Mouse (Mus musculus): ENCODE measurements around the gene Slc6a16. TPM values are rescaled to one million over a fixed set of nuclear protein-coding genes. Genes with fewer than 3 reads are reported as not detected.

The Slc6a16 gene
- 0.05 TPM in 1 of 2 replicates, not detected in the other for polyA plus RNA-seq (2012; rRNA removed)

GRCm38 (mm10) chr7:45240633-45241388 is at the start of gene Slc6a16:
Gene Slc6a16, plus strand, starts transcription at chr7:45241085.
- no peaks in the 10 kb centered on the region for H3K4me1 ChIP-seq (ENCODE audit: control insufficient read depth, insufficient read depth, low read length)
- peak; percentile 58 for DNase-seq
- no peak within 1 kb of the TSS for H3K27ac ChIP-seq (ENCODE audit: insufficient read depth, low read depth, low read length)
- TF ChIP-seq CTCF (conservative IDR thresholded peaks at IDR 0.05; ENCODE audit: insufficient read depth, insufficient read length, low read depth, low read length): no peak
- WGBS: 34% methylated on average over 53 of the region's 53 CpGs
- H3K4me3 ChIP-seq (ENCODE audit: insufficient read depth, low read depth, low read length): no peak within 1 kb of the TSS
- no peaks in the 10 kb centered on the region for H3K36me3 ChIP-seq (ENCODE audit: control insufficient read depth, insufficient read depth, low read length)
- H3K27me3 ChIP-seq (replicated peaks; ENCODE audit: control insufficient read depth, insufficient read depth, low read length): no peaks in the 10 kb centered on the region

GRCm38 (mm10) chr7:45191161-45191560 is 49.7 kb upstream of the Slc6a16 start:
- Histone ChIP-seq H3K27ac (ENCODE audit: insufficient read depth, low read depth, low read length) (no peak overlapping the region), H3K27me3 (replicated peaks; ENCODE audit: control insufficient read depth, insufficient read depth, low read length) (no peaks in the 10 kb centered on the region)

GRCm38 (mm10) chr7:45191803-45192363 is 49.0 kb upstream of the Slc6a16 start:
- H3K27ac ChIP-seq (ENCODE audit: insufficient read depth, low read depth, low read length): no peak overlapping the region
- no peak overlapping the region for H3K4me3 ChIP-seq (ENCODE audit: insufficient read depth, low read depth, low read length)
- no peaks in the 10 kb centered on the region for H3K4me1 ChIP-seq (ENCODE audit: control insufficient read depth, insufficient read depth, low read length)
- no peaks in the 10 kb centered on the region for H3K27me3 ChIP-seq (replicated peaks; ENCODE audit: control insufficient read depth, insufficient read depth, low read length)
- TF ChIP-seq POLR2A (IDR thresholded peaks at IDR 0.05; ENCODE audit: low read depth, low read length): no peak
- no peak for TF ChIP-seq CTCF (conservative IDR thresholded peaks at IDR 0.05; ENCODE audit: insufficient read depth, insufficient read length, low read depth, low read length)
- WGBS: 33% methylated on average over 8 of the region's 8 CpGs
- DNase-seq: no peak
- no peaks in the 10 kb centered on the region for H3K36me3 ChIP-seq (ENCODE audit: control insufficient read depth, insufficient read depth, low read length)

More at GRCm38 (mm10) chr7:45191161-45191560, 49.7 kb upstream of the Slc6a16 start:
- no peak for TF ChIP-seq POLR2A (IDR thresholded peaks at IDR 0.05; ENCODE audit: low read depth, low read length)
- no peak for TF ChIP-seq CTCF (conservative IDR thresholded peaks at IDR 0.05; ENCODE audit: insufficient read depth, insufficient read length, low read depth, low read length)
- no peak for DNase-seq
- Histone ChIP-seq H3K4me1 (ENCODE audit: control insufficient read depth, insufficient read depth, low read length) (no peaks in the 10 kb centered on the region), H3K36me3 (ENCODE audit: control insufficient read depth, insufficient read depth, low read length) (no peaks in the 10 kb centered on the region), H3K4me3 (ENCODE audit: insufficient read depth, low read depth, low read length) (no peak overlapping the region)
- WGBS: 72% methylated on average over 2 of the region's 2 CpGs

GRCm38 (mm10) chr7:45192585-45193310 is 48.1 kb upstream of the Slc6a16 start:
- H3K36me3 ChIP-seq (ENCODE audit: control insufficient read depth, insufficient read depth, low read length): no peaks in the 10 kb centered on the region
- 82% methylated on average over 7 of the region's 7 CpGs for WGBS
- no peak for DNase-seq
- no peak overlapping the region for H3K4me3 ChIP-seq (ENCODE audit: insufficient read depth, low read depth, low read length)
- H3K4me1 ChIP-seq (ENCODE audit: control insufficient read depth, insufficient read depth, low read length): no peaks in the 10 kb centered on the region
- TF ChIP-seq POLR2A (IDR thresholded peaks at IDR 0.05; ENCODE audit: low read depth, low read length): no peak
- no peak for TF ChIP-seq CTCF (conservative IDR thresholded peaks at IDR 0.05; ENCODE audit: insufficient read depth, insufficient read length, low read depth, low read length)
- H3K27ac ChIP-seq (ENCODE audit: insufficient read depth, low read depth, low read length): no peak overlapping the region
- no peaks in the 10 kb centered on the region for H3K27me3 ChIP-seq (replicated peaks; ENCODE audit: control insufficient read depth, insufficient read depth, low read length)

GRCm38 (mm10) chr7:45193406-45193805 is 47.5 kb upstream of the Slc6a16 start:
- Histone ChIP-seq H3K4me3 (ENCODE audit: insufficient read depth, low read depth, low read length) (no peak overlapping the region), H3K36me3 (ENCODE audit: control insufficient read depth, insufficient read depth, low read length) (no peaks in the 10 kb centered on the region), H3K27me3 (replicated peaks; ENCODE audit: control insufficient read depth, insufficient read depth, low read length) (no peaks in the 10 kb centered on the region), H3K27ac (ENCODE audit: insufficient read depth, low read depth, low read length) (no peak overlapping the region), H3K4me1 (ENCODE audit: control insufficient read depth, insufficient read depth, low read length) (no peaks in the 10 kb centered on the region)
- TF ChIP-seq CTCF (conservative IDR thresholded peaks at IDR 0.05; ENCODE audit: insufficient read depth, insufficient read length, low read depth, low read length) (no peak), POLR2A (IDR thresholded peaks at IDR 0.05; ENCODE audit: low read depth, low read length) (no peak)
- DNase-seq: no peak
- 68% methylated on average over 5 of the region's 5 CpGs for WGBS

GRCm38 (mm10) chr7:45193871-45194785 is 46.8 kb upstream of the Slc6a16 start:
- no peak for DNase-seq
- 81% methylated on average over 17 of the region's 17 CpGs for WGBS
- H3K4me1 ChIP-seq (ENCODE audit: control insufficient read depth, insufficient read depth, low read length): no peaks in the 10 kb centered on the region

More at GRCm38 (mm10) chr7:45193871-45194785, 46.8 kb upstream of the Slc6a16 start:
- no peak overlapping the region for H3K27ac ChIP-seq (ENCODE audit: insufficient read depth, low read depth, low read length)
- no peak for TF ChIP-seq CTCF (conservative IDR thresholded peaks at IDR 0.05; ENCODE audit: insufficient read depth, insufficient read length, low read depth, low read length)
- no peak for TF ChIP-seq POLR2A (IDR thresholded peaks at IDR 0.05; ENCODE audit: low read depth, low read length)
- no peak overlapping the region for H3K4me3 ChIP-seq (ENCODE audit: insufficient read depth, low read depth, low read length)
- H3K36me3 ChIP-seq (ENCODE audit: control insufficient read depth, insufficient read depth, low read length): no peaks in the 10 kb centered on the region
- no peaks in the 10 kb centered on the region for H3K27me3 ChIP-seq (replicated peaks; ENCODE audit: control insufficient read depth, insufficient read depth, low read length)

All from kidney, adult 2 months (tissue).